Mouse (Mus musculus) brain, embryonic 14.5 days (tissue): ENCODE results near the gene Cyb5r2.

ENCODE experiments used
- CTCF ChIP-seq: fragments of 200-500 bp; IDR thresholded peaks from 2 replicates; pipeline ENCODE4 v1.5.1; 2012; ENCODE audit warnings: inconsistent platforms, mild to moderate bottlenecking, moderate library complexity, borderline replicate concordance; ENCODE audit not compliant: insufficient read depth, insufficient read length; ENCODE audit errors: extremely low read depth
- POLR2A ChIP-seq: fragments of 200-500 bp; IDR thresholded peaks from 2 replicates; pipeline ENCODE4 v1.6.1; 2012; ENCODE audit warnings: mild to moderate bottlenecking, inconsistent platforms, borderline replicate concordance; ENCODE audit not compliant: poor library complexity, insufficient read depth, insufficient read length, severe bottlenecking; ENCODE audit errors: extremely low read depth

- TF ChIP-seq CTCF (no peak), POLR2A (no peak)
These were observed 14.8 kb downstream of the Cyb5r2 start for GRCm38 (mm10) chr7:107742963-107743465.
